Mouse (Mus musculus) spleen, embryonic (tissue): Measurements from ENCODE around the gene Nrtn.

Source experiments
- CTCF ChIA-PET: fragments of 350-600 bp; sonication (Branson Sonifier 250); formaldehyde crosslinking; loops from one replicate; lab custom pipeline; 2022; lab: Charles Lee

Nrtn gene

GRCm38 (mm10) chr17:56757416-56758123 lies at the start of gene Nrtn:
Gene Nrtn (minus strand): TSS chr17:56757530.
- CTCF ChIA-PET, result interaction anchor here (0.7 kb wide), 1 partner anchor 51 kb away, joined by 3 read pairs; no protein-coding TSS in a partner anchor

GRCm38 (mm10) chr17:56805784-56806183 lies 48.5 kb upstream of the Nrtn start:
- CTCF ChIA-PET, result interaction anchor here (0.7 kb wide), 1 partner anchor 17 kb away, joined by 4 read pairs; no protein-coding TSS in a partner anchor

- CTCF ChIA-PET, result no interaction called here
Observed at GRCm38 (mm10) chr17:56804952-56805351, 47.6 kb upstream of the Nrtn start.

- CTCF ChIA-PET, result no interaction called here
Observed at GRCm38 (mm10) chr17:56802065-56802464, 44.7 kb upstream of the Nrtn start.

GRCm38 (mm10) chr17:56799276-56799675 lies 41.9 kb upstream of the Nrtn start:
- CTCF ChIA-PET, result no interaction called here

- CTCF ChIA-PET, result interaction anchor here (0.5 kb wide), 1 partner anchor 92 kb away, joined by 11 read pairs; no protein-coding TSS in a partner anchor
Observed at GRCm38 (mm10) chr17:56793614-56794319, 36.4 kb upstream of the Nrtn start.

GRCm38 (mm10) chr17:56792588-56792987 lies 35.3 kb upstream of the Nrtn start:
- CTCF ChIA-PET, result no interaction called here

GRCm38 (mm10) chr17:56789286-56789685 lies 32.0 kb upstream of the Nrtn start:
- CTCF ChIA-PET, result no interaction called here

- CTCF ChIA-PET, result interaction anchor here (0.6 kb wide), 1 partner anchor 17 kb away, joined by 4 read pairs; no protein-coding TSS in a partner anchor
Observed at GRCm38 (mm10) chr17:56788886-56789285, 31.6 kb upstream of the Nrtn start.

GRCm38 (mm10) chr17:56780291-56780978 lies 23.1 kb upstream of the Nrtn start:
- CTCF ChIA-PET, result no interaction called here

GRCm38 (mm10) chr17:56778779-56779362 lies 21.5 kb upstream of the Nrtn start:
- CTCF ChIA-PET, result no interaction called here

- CTCF ChIA-PET, result no interaction called here
Observed at GRCm38 (mm10) chr17:56777568-56777967, 20.2 kb upstream of the Nrtn start.

GRCm38 (mm10) chr17:56769950-56770349 lies 12.6 kb upstream of the Nrtn start, which contains the start of gene Prr22:
Gene Prr22 (plus strand): TSS chr17:56770250.
- CTCF ChIA-PET, result no interaction called here

- CTCF ChIA-PET, result no interaction called here
Observed at GRCm38 (mm10) chr17:56768941-56769340, 11.6 kb upstream of the Nrtn start.

GRCm38 (mm10) chr17:56767531-56768135 lies 10.3 kb upstream of the Nrtn start:
- CTCF ChIA-PET, result no interaction called here

GRCm38 (mm10) chr17:56766631-56767405 lies 9.5 kb upstream of the Nrtn start:
- CTCF ChIA-PET, result no interaction called here

GRCm38 (mm10) chr17:56765431-56765830 lies 8.1 kb upstream of the Nrtn start:
- CTCF ChIA-PET, result interaction anchor here (0.6 to 1.0 kb wide), 2 partner anchors 232 to 501 kb away, joined by 3 read pairs; partner anchors contain the start of gene Alkbh7

- CTCF ChIA-PET, result interaction anchor here (0.6 to 1.0 kb wide), 2 partner anchors 233 to 501 kb away, joined by 3 read pairs; partner anchors contain the start of gene Alkbh7
Observed at GRCm38 (mm10) chr17:56764474-56765354, 7.4 kb upstream of the Nrtn start, which contains the start of gene Dus3l. Gene Dus3l (plus strand): TSS chr17:56764757.

- CTCF ChIA-PET, result no interaction called here
Observed at GRCm38 (mm10) chr17:56763741-56764250, 6.5 kb upstream of the Nrtn start.
